Mouse (Mus musculus) G1E (cell line): ENCODE results near the gene Rex1bd.

Experiments
- CTCF ChIP-seq: IDR thresholded peaks from 2 replicates; pipeline ENCODE4 v1.5.1; 2012; ENCODE audit warnings: low read depth, low read length, inconsistent platforms, mixed read lengths
- GATA1 ChIP-seq: IDR thresholded peaks from 2 replicates; pipeline ENCODE4 v1.6.1; 2012; ENCODE audit warnings: borderline replicate concordance, low read length, inconsistent platforms, mixed read lengths
- GATA2 ChIP-seq: IDR thresholded peaks from 2 replicates; pipeline ENCODE4 v1.6.1; 2012; ENCODE audit warnings: low read depth, low read length, inconsistent platforms, borderline replicate concordance
- POLR2AphosphoS5 ChIP-seq: IDR thresholded peaks from 2 replicates; pipeline ENCODE4 v1.6.1; 2012; ENCODE audit warnings: low read depth, low read length, inconsistent platforms; ENCODE audit not compliant: insufficient replicate concordance
- TAL1 ChIP-seq: conservative IDR thresholded peaks from 2 replicates; pipeline ENCODE4 v1.6.1; 2012; ENCODE audit warnings: low read depth, low read length, inconsistent platforms, mixed read lengths

GRCm38 (mm10) chr8:70528182-70528797 lies 21.7 kb upstream of the Rex1bd start:
- no peak for TF ChIP-seq CTCF
- TF ChIP-seq POLR2AphosphoS5 = no peak
- TF ChIP-seq GATA1 = no peak
- TF ChIP-seq TAL1 = no peak
- TF ChIP-seq GATA2 = no peak
